Mouse (Mus musculus) testis, adult 2 months (tissue): ENCODE results near the gene Tsc22d1.

Experiments used
- CTCF ChIP-seq: fragments of 200-500 bp; IDR thresholded peaks from 2 replicates; pipeline ENCODE4 v1.5.1; 2012; ENCODE audit warnings: low read depth, mild to moderate bottlenecking, inconsistent platforms, low read length, moderate library complexity; ENCODE audit not compliant: control insufficient read depth, insufficient read depth, insufficient replicate concordance
- POLR2A ChIP-seq: fragments of 200-500 bp; IDR thresholded peaks from 2 replicates; pipeline ENCODE4 v1.6.1; 2012; ENCODE audit warnings: low read depth, mild to moderate bottlenecking, inconsistent platforms, low read length, moderate library complexity; ENCODE audit not compliant: control insufficient read depth

- TF ChIP-seq POLR2A (no peak), CTCF (no peak)
Observed at GRCm38 (mm10) chr14:76461182-76461775, 46.5 kb downstream of the Tsc22d1 start.
